Mouse (Mus musculus) gastrocnemius, postnatal 14 days (tissue): ENCODE measurements at regions not wholly inside any gene's neighbourhood (a gene's known extent, or its start where the extent isn't known, plus 50 kb on each side); places are given as distances from the start of the nearest gene placed in this dataset.
"Not testable (repeated sequence)": the region's sequence is repeated elsewhere in the genome, so short reads cannot be mapped to it uniquely, and the experiment has no call there.

ENCODE experiments used
- DNase-seq: peaks from one replicate; pipeline ENCODE4 v3.0.0; 2021; ENCODE audit warnings: mixed read lengths
- intact Hi-C: fragments of 180-260 bp; cut with DNase I; formaldehyde crosslinking; loops from one replicate; pipeline ENCODE4 v1.15.1; 2025; ENCODE audit warnings: low total_unique reads

GRCm38 (mm10) chr11:27105920-27106319 is 512.1 kb upstream of the Vrk2 start:
- DNase-seq = no peak

GRCm38 (mm10) chr11:27102906-27103305 is 509.1 kb upstream of the Vrk2 start:
- intact Hi-C loops = no loop called here

More at GRCm38 (mm10) chr11:27105920-27106319, 512.1 kb upstream of the Vrk2 start:
- intact Hi-C loops = no loop called here

GRCm38 (mm10) chr11:27102045-27102444 is 508.2 kb upstream of the Vrk2 start:
- DNase-seq = no peak
- intact Hi-C loops = no loop called here

More at GRCm38 (mm10) chr11:27102906-27103305, 509.1 kb upstream of the Vrk2 start:
- DNase-seq = no peak

GRCm38 (mm10) chr11:27096615-27097014 is 502.8 kb upstream of the Vrk2 start:
- DNase-seq = no peak
- intact Hi-C loops = no loop called here

- intact Hi-C loops, DNase-seq: not testable (repeated sequence)
Measured at GRCm38 (mm10) chr11:27095460-27095859, 501.7 kb upstream of the Vrk2 start.

GRCm38 (mm10) chr11:27086516-27086915 is 492.7 kb upstream of the Vrk2 start:
- intact Hi-C loops = no loop called here
- no peak for DNase-seq

GRCm38 (mm10) chr11:27081188-27081587 is 487.4 kb upstream of the Vrk2 start:
- DNase-seq = no peak
- intact Hi-C loops = no loop called here

GRCm38 (mm10) chr11:27070381-27070780 is 476.6 kb upstream of the Vrk2 start:
- intact Hi-C loops = no loop called here
- DNase-seq = no peak

GRCm38 (mm10) chr11:27027243-27027852 is 433.5 kb upstream of the Vrk2 start:
- intact Hi-C loops = no loop called here
- no peak for DNase-seq

- intact Hi-C loops = no loop called here
- DNase-seq = no peak
Measured at GRCm38 (mm10) chr11:27025500-27025899, 431.7 kb upstream of the Vrk2 start.

- intact Hi-C loops = no loop called here
Measured at GRCm38 (mm10) chr11:26996292-26997099, 402.7 kb upstream of the Vrk2 start.

GRCm38 (mm10) chr11:26981216-26981615 is 387.4 kb upstream of the Vrk2 start:
- no peak for DNase-seq
- intact Hi-C loops = no loop called here

More at GRCm38 (mm10) chr11:26996292-26997099, 402.7 kb upstream of the Vrk2 start:
- no peak for DNase-seq

GRCm38 (mm10) chr11:26972533-26973081 is 378.8 kb upstream of the Vrk2 start:
- no peak for DNase-seq
- intact Hi-C loops = no loop called here

GRCm38 (mm10) chr11:26971161-26971560 is 377.4 kb upstream of the Vrk2 start:
- no peak for DNase-seq
- intact Hi-C loops = no loop called here

GRCm38 (mm10) chr11:26967427-26967826 is 373.6 kb upstream of the Vrk2 start:
- intact Hi-C loops = loop anchor here (10.0 kb wide), 1 partner anchor 763 kb away; no protein-coding TSS in a partner anchor
- no peak for DNase-seq

- intact Hi-C loops = loop anchor here (10.0 kb wide), 1 partner anchor 758 kb away; no protein-coding TSS in a partner anchor
- DNase-seq = no peak
Measured at GRCm38 (mm10) chr11:26962928-26963667, 369.3 kb upstream of the Vrk2 start.

GRCm38 (mm10) chr11:26962040-26962927 is 368.5 kb upstream of the Vrk2 start:
- no peak for DNase-seq
- intact Hi-C loops = loop anchor here (10.0 kb wide), 1 partner anchor 757 kb away; no protein-coding TSS in a partner anchor

GRCm38 (mm10) chr11:26961336-26961980 is 367.7 kb upstream of the Vrk2 start:
- intact Hi-C loops = loop anchor here (10.0 kb wide), 1 partner anchor 757 kb away; no protein-coding TSS in a partner anchor
- DNase-seq = peak; percentile 70
